Mouse (Mus musculus) intestine, postnatal 0 days (tissue): ENCODE measurements at regions not wholly inside any gene's neighbourhood (a gene's known extent, or its start where the extent isn't known, plus 50 kb on each side); places are given as distances from the start of the nearest gene placed in this dataset.

ENCODE experiments used
- ATAC-seq: fragments of 200-750 bp; cut with Nextera tagmentation; 2 replicates; pipeline ENCODE4 v1.8.0; 2017; ENCODE audit warnings: mild to moderate bottlenecking, moderate TSS enrichment, moderate library complexity
- H3K27ac ChIP-seq: fragments of 300-500 bp; sonication (generic); 2 replicates; pipeline ENCODE4 v1.5.1; 2014; ENCODE audit warnings: mild to moderate bottlenecking, low read depth, low read length, moderate library complexity
- H3K27me3 ChIP-seq: fragments of 300-500 bp; sonication (generic); replicated peaks from 2 replicates; pipeline ENCODE4 v1.6.1; 2014; ENCODE audit warnings: low read length, mixed read lengths; ENCODE audit not compliant: control insufficient read depth, insufficient read depth
- H3K36me3 ChIP-seq: fragments of 300-500 bp; sonication (generic); 2 replicates; pipeline ENCODE4 v1.6.1; 2014; ENCODE audit warnings: mild to moderate bottlenecking, moderate library complexity; ENCODE audit not compliant: control insufficient read depth, insufficient read depth
- H3K4me1 ChIP-seq: fragments of 300-500 bp; sonication (generic); replicated peaks from 2 replicates; pipeline ENCODE4 v1.6.1; 2014; ENCODE audit warnings: antibody characterized with exemption, low read length, mixed read lengths; ENCODE audit not compliant: control insufficient read depth, insufficient read depth
- H3K4me2 ChIP-seq: fragments of 300-500 bp; sonication (generic); replicated peaks from 2 replicates; pipeline ENCODE4 v1.6.1; 2014; ENCODE audit warnings: low read depth, mild to moderate bottlenecking, moderate library complexity
- H3K4me3 ChIP-seq: fragments of 300-500 bp; sonication (generic); 2 replicates; pipeline ENCODE4 v1.5.1; 2014; ENCODE audit warnings: low read depth, low read length
- H3K9ac ChIP-seq: fragments of 300-500 bp; sonication (generic); 2 replicates; pipeline ENCODE4 v1.6.1; 2014; ENCODE audit warnings: mild to moderate bottlenecking, low read depth, low read length
- H3K9me3 ChIP-seq: fragments of 300-500 bp; sonication (generic); 2 replicates; pipeline ENCODE4 v1.6.1; 2016; ENCODE audit warnings: mixed run types; ENCODE audit not compliant: control insufficient read depth
- CTCF ChIP-seq: sonication (generic); IDR thresholded peaks from 2 replicates; pipeline ENCODE4 v1.5.1; 2016; ENCODE audit warnings: low read depth, mild to moderate bottlenecking, control low read depth, antibody characterized with exemption, moderate library complexity
- WGBS: fragments of 180-500 bp; shearing (Covaris S2); extraction: QIAGEN DNeasy Blood & Tissue Kit; methylation state at CpG from one replicate; pipeline ENCODE4 v1.1.7; 2014; 5-methylcytosine and 5-hydroxymethylcytosine counted together

DNA sequence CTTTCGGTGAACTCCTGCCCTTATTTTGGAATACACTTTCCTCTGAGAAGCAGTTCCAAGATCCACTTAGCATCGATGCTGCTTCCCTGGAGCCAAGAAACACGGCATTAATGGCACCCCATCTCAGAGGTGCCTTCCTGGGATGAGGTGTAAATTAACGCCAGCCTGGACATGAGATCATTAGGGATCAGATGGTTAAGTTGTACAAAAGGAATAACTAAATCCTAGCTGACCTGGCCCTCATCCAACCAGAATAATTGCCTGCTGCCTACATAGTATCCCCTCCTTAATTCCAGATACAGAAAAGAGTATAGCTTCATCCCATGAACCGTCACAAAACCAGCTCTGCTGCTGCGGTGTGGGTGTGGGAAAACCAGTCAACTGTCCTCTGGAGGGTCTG lies 304.6 kb upstream of the Nfe2l3 start:
- no peak for TF ChIP-seq CTCF
- H3K4me3 ChIP-seq = no peak overlapping the region
- H3K27ac ChIP-seq = no peak overlapping the region
- no peaks in the 10 kb centered on the region for H3K36me3 ChIP-seq
- H3K9ac ChIP-seq = no peak overlapping the region
- H3K9me3 ChIP-seq = no peaks in the 10 kb centered on the region
- no peak for ATAC-seq
- no peaks in the 10 kb centered on the region for H3K27me3 ChIP-seq
- no peak overlapping the region for H3K4me2 ChIP-seq
- 81% methylated on average over 6 of the region's 6 CpGs for WGBS
- H3K4me1 ChIP-seq = no peaks in the 10 kb centered on the region

- H3K9me3 ChIP-seq = no peaks in the 10 kb centered on the region
- no peak for ATAC-seq
- no peaks in the 10 kb centered on the region for H3K36me3 ChIP-seq
- H3K27me3 ChIP-seq = no peaks in the 10 kb centered on the region
- H3K4me2 ChIP-seq = peak overlapping the region; percentile 14; the same call in 1 of the 2 replicates
- H3K4me3 ChIP-seq = peak overlapping the region; percentile 5; the same call in 1 of the 2 replicates
- no peak for TF ChIP-seq CTCF
- H3K27ac ChIP-seq = no peak overlapping the region
- no peak overlapping the region for H3K9ac ChIP-seq
- no peaks in the 10 kb centered on the region for H3K4me1 ChIP-seq
- 84% methylated on average over 13 of the region's 13 CpGs for WGBS
These were observed 303.4 kb upstream of the Nfe2l3 start for GRCm38 (mm10) chr6:51129096-51129495.

DNA sequence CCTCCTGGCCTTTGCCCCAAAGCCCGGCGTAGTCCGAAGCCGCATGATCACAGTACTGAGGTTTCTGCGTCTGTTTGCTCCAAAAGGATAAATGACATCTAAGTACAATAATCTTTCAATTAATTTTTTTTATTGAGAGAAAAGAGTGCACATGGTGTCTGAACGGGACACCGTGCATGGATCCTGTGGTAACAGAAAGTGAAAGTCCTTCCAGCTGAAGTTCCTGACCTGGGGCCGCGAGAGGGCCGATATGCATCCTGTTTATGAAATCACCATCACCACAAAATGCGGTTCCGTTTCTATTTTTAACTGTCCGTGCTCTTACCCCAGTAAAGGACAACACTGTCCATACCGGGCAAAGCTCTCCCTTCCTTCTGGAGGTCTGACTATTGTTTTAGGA lies 302.9 kb upstream of the Nfe2l3 start:
- Histone ChIP-seq H3K27ac (no peak overlapping the region), H3K36me3 (no peaks in the 10 kb centered on the region), H3K4me3 (peak overlapping the region; percentile 5; the same call in 1 of the 2 replicates), H3K9me3 (no peaks in the 10 kb centered on the region), H3K9ac (no peak overlapping the region), H3K4me1 (no peaks in the 10 kb centered on the region), H3K27me3 (no peaks in the 10 kb centered on the region), H3K4me2 (peak overlapping the region; percentile 14)
- WGBS = 71% methylated on average over 14 of the region's 14 CpGs
- no peak for TF ChIP-seq CTCF
- ATAC-seq = no peak

DNA sequence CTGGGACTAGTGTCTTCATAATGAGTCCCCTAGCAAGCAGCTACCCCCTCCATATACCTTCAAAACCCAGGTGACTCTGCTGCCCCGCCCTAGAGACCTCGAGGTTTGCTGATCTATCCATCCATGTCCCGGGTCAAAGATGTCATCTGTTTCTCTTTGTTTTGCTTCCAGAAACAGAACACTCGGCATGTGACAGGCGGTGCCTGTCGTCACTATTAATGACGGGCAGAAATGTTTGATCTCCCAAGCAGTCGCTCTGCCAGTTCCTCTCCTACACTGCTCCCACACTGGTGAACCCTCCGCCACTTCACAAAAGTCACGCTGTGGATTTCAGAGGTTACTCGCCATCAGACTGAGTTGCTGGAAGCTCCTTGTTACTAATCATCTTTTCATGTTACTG lies 287.7 kb upstream of the Nfe2l3 start:
- no peaks in the 10 kb centered on the region for H3K27me3 ChIP-seq
- no peak for TF ChIP-seq CTCF
- H3K4me2 ChIP-seq = no peak overlapping the region
- 50% methylated on average over 11 of the region's 11 CpGs for WGBS
- H3K36me3 ChIP-seq = no peaks in the 10 kb centered on the region
- no peak overlapping the region for H3K9ac ChIP-seq
- H3K4me3 ChIP-seq = no peak overlapping the region
- H3K4me1 ChIP-seq = no peaks in the 10 kb centered on the region
- ATAC-seq = no peak
- no peak overlapping the region for H3K27ac ChIP-seq
- no peaks in the 10 kb centered on the region for H3K9me3 ChIP-seq

DNA sequence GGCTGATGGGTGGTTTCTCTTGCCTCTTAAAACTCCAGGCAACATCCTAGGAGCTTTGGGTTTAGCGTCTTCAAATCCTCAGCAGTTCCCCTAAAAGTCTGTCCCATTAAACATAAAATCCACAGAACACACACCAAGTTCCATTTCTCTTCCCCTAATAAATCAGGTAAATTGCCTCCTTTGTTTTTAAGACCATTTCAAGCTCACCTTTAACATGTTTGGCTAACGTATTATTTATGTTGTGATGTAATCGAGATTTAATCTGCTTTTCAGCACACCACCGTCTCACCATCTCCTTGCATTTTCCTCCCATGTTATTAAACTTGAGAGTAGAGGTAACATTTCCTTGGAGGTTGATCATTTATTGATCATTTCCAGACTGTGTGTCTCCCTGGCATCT lies 286.6 kb upstream of the Nfe2l3 start:
- Histone ChIP-seq H3K27me3 (no peaks in the 10 kb centered on the region), H3K27ac (no peak overlapping the region), H3K4me3 (no peak overlapping the region), H3K4me1 (no peaks in the 10 kb centered on the region), H3K9me3 (no peaks in the 10 kb centered on the region), H3K9ac (no peak overlapping the region), H3K36me3 (no peaks in the 10 kb centered on the region), H3K4me2 (no peak overlapping the region)
- ATAC-seq = no peak
- TF ChIP-seq CTCF = no peak
- 64% methylated on average over 4 of the region's 4 CpGs for WGBS

GRCm38 (mm10) chr6:51148821-51149220 lies 283.6 kb upstream of the Nfe2l3 start:
- no peaks in the 10 kb centered on the region for H3K9me3 ChIP-seq
- no peak overlapping the region for H3K4me2 ChIP-seq
- H3K9ac ChIP-seq = no peak overlapping the region
- no peaks in the 10 kb centered on the region for H3K36me3 ChIP-seq
- no peak overlapping the region for H3K4me3 ChIP-seq
- no peaks in the 10 kb centered on the region for H3K27me3 ChIP-seq
- no peak for ATAC-seq
- no peaks in the 10 kb centered on the region for H3K4me1 ChIP-seq
- H3K27ac ChIP-seq = no peak overlapping the region
- TF ChIP-seq CTCF = no peak
- 86% methylated on average over 9 of the region's 9 CpGs for WGBS

DNA sequence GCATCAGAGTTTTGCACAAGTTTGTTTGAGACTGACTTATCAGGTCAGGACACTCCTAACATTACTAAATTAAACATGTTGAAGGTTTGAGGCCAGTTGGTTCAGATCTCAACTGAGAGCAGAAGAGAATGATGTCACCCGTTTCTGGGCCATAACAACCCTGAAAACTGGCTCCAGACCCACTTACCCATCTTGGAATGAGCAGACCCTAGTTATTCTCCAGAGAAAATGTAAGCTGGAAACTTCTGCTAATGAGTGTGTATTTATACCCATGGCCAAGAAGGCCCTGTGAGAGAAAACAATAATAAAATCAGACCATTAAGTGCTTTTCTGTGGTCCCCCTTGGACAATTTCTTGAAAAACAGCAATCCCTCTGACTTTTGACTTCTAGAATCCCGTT lies 282.4 kb upstream of the Nfe2l3 start:
- H3K4me3 ChIP-seq = no peak overlapping the region
- WGBS = 74% methylated on average over 2 of the region's 2 CpGs
- H3K27ac ChIP-seq = no peak overlapping the region
- no peak for ATAC-seq
- no peak overlapping the region for H3K9ac ChIP-seq
- H3K27me3 ChIP-seq = no peaks in the 10 kb centered on the region
- no peaks in the 10 kb centered on the region for H3K9me3 ChIP-seq
- H3K4me2 ChIP-seq = no peak overlapping the region
- H3K4me1 ChIP-seq = no peaks in the 10 kb centered on the region
- no peaks in the 10 kb centered on the region for H3K36me3 ChIP-seq
- no peak for TF ChIP-seq CTCF
